Mouse (Mus musculus) thymus, postnatal 0 days (tissue): Measurements from ENCODE around the gene Grk1. TPM values are rescaled to one million over a fixed set of nuclear protein-coding genes. Genes with fewer than 3 reads are reported as not detected.

ENCODE experiments used
- polyA plus RNA-seq: library from polyadenylated mRNA; unstranded; fragments of >200 nt; fragmentation: Nextera tagmentation; extraction: Ambion mirVana; gene quantifications from 2 replicates; pipeline ENCODE4 v1.2.1, GENCODE M21; 2015

Gene Grk1
- polyA plus RNA-seq, 1 experiment from 2014 or later: not detected

Other genes starting within 250 kb of the Grk1 start
- gene Lamp1, start 245.9 kb upstream of the Grk1 start, polyA plus RNA-seq: 211 and 215 TPM in 2 replicates
- 1.1 and 1.5 TPM in 2 replicates for gene Grtp1, start 204.5 kb upstream of the Grk1 start, polyA plus RNA-seq
- 0.31 TPM in 1 of 2 replicates, not detected in the other for gene Adprhl1, start 150.9 kb upstream of the Grk1 start, polyA plus RNA-seq
- 21.9 and 24.2 TPM in 2 replicates for gene Dcun1d2, start 117.0 kb upstream of the Grk1 start, polyA plus RNA-seq
- gene Tmco3, start 116.9 kb upstream of the Grk1 start, polyA plus RNA-seq: 14.0 and 19.1 TPM in 2 replicates
- 222 and 235 TPM in 2 replicates for gene Tfdp1, start 66.3 kb upstream of the Grk1 start, polyA plus RNA-seq
- gene Atp4b, start 8.3 kb upstream of the Grk1 start, polyA plus RNA-seq: 0.41 and 0.42 TPM in 2 replicates
- gene Tmem255b, start 30.1 kb downstream of the Grk1 start, polyA plus RNA-seq: 0.55 and 0.99 TPM in 2 replicates
- gene Gas6, start 89.4 kb downstream of the Grk1 start, polyA plus RNA-seq: 169 and 187 TPM in 2 replicates
- gene 1700029H14Rik, start 157.4 kb downstream of the Grk1 start, polyA plus RNA-seq: not detected in 2 replicates